Mouse (Mus musculus) central nervous system, embryonic 18 days (tissue): ENCODE data around the gene Bmx. TPM values are rescaled to one million over a fixed set of nuclear protein-coding genes. Genes with fewer than 3 reads are reported as not detected.

Experiments
- polyA plus RNA-seq: library from polyadenylated mRNA; depleted of rRNA; stranded (reverse); fragments of >200 nt; gene quantifications from 2 replicates; pipeline ENCODE4 v1.2.3, GENCODE M21; 2012; rRNA removed

Bmx gene
- 0.44 TPM in 2 replicates for polyA plus RNA-seq

GRCm38 (mm10) chrX:164258057-164258456 lies at the start of gene Bmx:
Gene Bmx, minus strand, starts transcription at chrX:164258193.

GRCm38 (mm10) chrX:164269285-164269761 lies 11.3 kb upstream of the Bmx start, which contains the start of gene Pir:
Gene Pir, plus strand, starts transcription at chrX:164269371.

Other genes starting within 250 kb of the Bmx start
- gene Car5b, start 230.2 kb downstream of the Bmx start, polyA plus RNA-seq: 1.2 TPM in 2 replicates
- 15.0 and 15.3 TPM in 2 replicates for gene Siah1b, start 181.7 kb downstream of the Bmx start, polyA plus RNA-seq
- gene Cltrn, start 169.4 kb downstream of the Bmx start, polyA plus RNA-seq: 0.07 TPM in 1 of 2 replicates, not detected in the other
- gene Ace2, start 118.9 kb downstream of the Bmx start, polyA plus RNA-seq: 0.21 and 0.29 TPM in 2 replicates
- gene Pir, start 11.2 kb upstream of the Bmx start, polyA plus RNA-seq: 1.4 and 2.0 TPM in 2 replicates
- gene Vegfd, start 115.2 kb upstream of the Bmx start, polyA plus RNA-seq: 0.62 and 0.88 TPM in 2 replicates
- gene Piga, start 161.6 kb upstream of the Bmx start, polyA plus RNA-seq: 4.1 and 4.2 TPM in 2 replicates
- 0.05 and 0.08 TPM in 2 replicates for gene Asb11, start 178.8 kb upstream of the Bmx start, polyA plus RNA-seq
- not detected in 2 replicates for gene Asb9, start 248.1 kb upstream of the Bmx start, polyA plus RNA-seq